Mouse (Mus musculus): ENCODE measurements around the gene Socs7. TPM values are rescaled to one million over a fixed set of nuclear protein-coding genes. Genes with fewer than 3 reads are reported as not detected.

Gene Socs7
- polyA plus RNA-seq, 1 experiment: 17.3 TPM

GRCm38 (mm10) chr11:97334400-97334799 lies 28.0 kb upstream of the Socs7 start:
- DNase-seq: no peak
- no peak overlapping the region for H3K4me3 ChIP-seq (ENCODE audit: control insufficient read depth, insufficient read depth, low read length)
- no peak for TF ChIP-seq CTCF (IDR thresholded peaks at IDR 0.05; ENCODE audit: borderline replicate concordance, control insufficient read depth, extremely low read depth, insufficient read depth, low read length, poor library complexity)
- no peak for TF ChIP-seq POLR2A (IDR thresholded peaks at IDR 0.05; ENCODE audit: control insufficient read depth, extremely low read depth, insufficient read depth, low read length, poor library complexity)
- 97% methylated on average over 9 of the region's 9 CpGs for WGBS
- no peak overlapping the region for H3K27ac ChIP-seq (ENCODE audit: control insufficient read depth, insufficient read depth, low read length)
- peaks cover 18% of the 10 kb centered on the region for H3K4me1 ChIP-seq (replicated peaks; ENCODE audit: control insufficient read depth, insufficient read depth, low read length)
- H3K36me3 ChIP-seq (ENCODE audit: control insufficient read depth, insufficient read depth, low read length): no peaks in the 10 kb centered on the region; the same call in 1 of the 2 replicates
- no peaks in the 10 kb centered on the region for H3K27me3 ChIP-seq (ENCODE audit: control insufficient read depth, insufficient read depth, low read length)

DNA sequence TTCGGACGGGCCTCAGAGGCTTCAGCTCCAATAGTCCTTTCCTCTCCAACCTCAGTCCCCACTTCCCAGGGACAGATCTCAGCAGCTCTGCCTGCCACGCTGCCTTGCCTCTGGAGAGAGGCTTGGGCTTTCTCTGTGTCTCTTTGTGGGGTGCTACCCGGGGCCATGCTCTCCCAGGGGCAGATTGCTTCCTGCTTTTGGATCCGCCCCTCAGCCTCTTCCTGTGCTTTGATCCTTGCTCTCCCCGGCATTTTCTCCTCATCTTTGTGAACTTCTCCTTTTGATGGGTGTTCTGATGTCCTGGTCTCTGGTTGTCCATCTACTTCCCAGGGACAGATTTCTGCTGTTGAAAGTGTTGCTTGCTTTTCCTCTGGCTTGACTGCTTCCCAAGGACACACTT lies 26.1 kb upstream of the Socs7 start:
- H3K36me3 ChIP-seq (ENCODE audit: control insufficient read depth, insufficient read depth, low read length): no peaks in the 10 kb centered on the region
- no peak for DNase-seq
- WGBS: 21% methylated on average over 6 of the region's 6 CpGs
- TF ChIP-seq POLR2A (IDR thresholded peaks at IDR 0.05; ENCODE audit: control insufficient read depth, extremely low read depth, insufficient read depth, low read length, poor library complexity) (no peak), CTCF (IDR thresholded peaks at IDR 0.05; ENCODE audit: borderline replicate concordance, control insufficient read depth, extremely low read depth, insufficient read depth, low read length, poor library complexity) (no peak)
- H3K27me3 ChIP-seq (ENCODE audit: control insufficient read depth, insufficient read depth, low read length): no peaks in the 10 kb centered on the region
- H3K4me3 ChIP-seq (ENCODE audit: control insufficient read depth, insufficient read depth, low read length): no peak overlapping the region
- H3K27ac ChIP-seq (ENCODE audit: control insufficient read depth, insufficient read depth, low read length): no peak overlapping the region
- H3K4me1 ChIP-seq (replicated peaks; ENCODE audit: control insufficient read depth, insufficient read depth, low read length): peaks cover 18% of the 10 kb centered on the region

DNA sequence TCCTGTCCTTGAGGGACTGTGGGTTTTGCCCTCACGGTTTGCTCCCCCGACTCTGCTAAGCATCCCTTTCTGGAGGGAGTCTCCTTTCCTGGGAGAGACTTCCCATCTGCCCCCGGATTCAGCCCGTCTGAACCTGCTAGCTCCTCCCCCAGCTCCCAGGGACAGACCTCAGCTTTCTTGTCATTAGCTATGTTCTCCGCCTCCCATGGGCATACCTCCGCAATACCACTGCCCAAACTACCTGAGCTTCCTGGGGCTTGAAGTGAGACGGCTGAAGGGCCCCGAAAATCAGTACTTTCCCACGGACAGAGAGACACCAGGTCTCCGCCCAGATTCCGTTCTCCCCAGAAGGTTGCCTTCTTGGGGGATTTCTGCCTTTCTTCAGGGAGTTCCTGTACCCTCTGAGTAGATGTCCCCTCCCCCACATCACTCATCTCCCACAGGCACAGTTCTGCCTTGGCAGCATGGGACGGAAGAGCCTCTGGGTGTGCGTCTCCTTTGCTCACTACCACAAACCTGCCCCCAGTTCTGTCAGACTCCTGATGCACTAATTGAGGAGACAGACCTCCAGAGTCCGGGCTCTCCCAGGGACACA lies 25.5 kb upstream of the Socs7 start:
- DNase-seq: no peak
- Histone ChIP-seq H3K4me1 (replicated peaks; ENCODE audit: control insufficient read depth, insufficient read depth, low read length) (peaks cover 18% of the 10 kb centered on the region), H3K36me3 (ENCODE audit: control insufficient read depth, insufficient read depth, low read length) (no peaks in the 10 kb centered on the region), H3K4me3 (ENCODE audit: control insufficient read depth, insufficient read depth, low read length) (no peak overlapping the region), H3K27me3 (ENCODE audit: control insufficient read depth, insufficient read depth, low read length) (no peaks in the 10 kb centered on the region), H3K27ac (ENCODE audit: control insufficient read depth, insufficient read depth, low read length) (no peak overlapping the region)
- WGBS: 84% methylated on average over 14 of the region's 14 CpGs
- TF ChIP-seq CTCF (IDR thresholded peaks at IDR 0.05; ENCODE audit: borderline replicate concordance, control insufficient read depth, extremely low read depth, insufficient read depth, low read length, poor library complexity): no peak
- no peak for TF ChIP-seq POLR2A (IDR thresholded peaks at IDR 0.05; ENCODE audit: control insufficient read depth, extremely low read depth, insufficient read depth, low read length, poor library complexity)

- H3K4me1 ChIP-seq (replicated peaks; ENCODE audit: control insufficient read depth, insufficient read depth, low read length): peaks cover 18% of the 10 kb centered on the region
- no peaks in the 10 kb centered on the region for H3K27me3 ChIP-seq (ENCODE audit: control insufficient read depth, insufficient read depth, low read length)
- 94% methylated on average over 12 of the region's 12 CpGs for WGBS
- H3K4me3 ChIP-seq (ENCODE audit: control insufficient read depth, insufficient read depth, low read length): no peak overlapping the region
- no peak for DNase-seq
- H3K27ac ChIP-seq (ENCODE audit: control insufficient read depth, insufficient read depth, low read length): no peak overlapping the region
- no peaks in the 10 kb centered on the region for H3K36me3 ChIP-seq (ENCODE audit: control insufficient read depth, insufficient read depth, low read length)
- no peak for TF ChIP-seq CTCF (IDR thresholded peaks at IDR 0.05; ENCODE audit: borderline replicate concordance, control insufficient read depth, extremely low read depth, insufficient read depth, low read length, poor library complexity)
- no peak for TF ChIP-seq POLR2A (IDR thresholded peaks at IDR 0.05; ENCODE audit: control insufficient read depth, extremely low read depth, insufficient read depth, low read length, poor library complexity)
Observed at GRCm38 (mm10) chr11:97337363-97337762, 25.0 kb upstream of the Socs7 start.

GRCm38 (mm10) chr11:97338302-97338976 lies 23.9 kb upstream of the Socs7 start:
- Histone ChIP-seq H3K27me3 (ENCODE audit: control insufficient read depth, insufficient read depth, low read length) (no peaks in the 10 kb centered on the region), H3K4me1 (replicated peaks; ENCODE audit: control insufficient read depth, insufficient read depth, low read length) (peaks cover 25% of the 10 kb centered on the region), H3K4me3 (ENCODE audit: control insufficient read depth, insufficient read depth, low read length) (no peak overlapping the region), H3K27ac (ENCODE audit: control insufficient read depth, insufficient read depth, low read length) (no peak overlapping the region), H3K36me3 (ENCODE audit: control insufficient read depth, insufficient read depth, low read length) (no peaks in the 10 kb centered on the region)
- TF ChIP-seq CTCF (IDR thresholded peaks at IDR 0.05; ENCODE audit: borderline replicate concordance, control insufficient read depth, extremely low read depth, insufficient read depth, low read length, poor library complexity) (no peak), POLR2A (IDR thresholded peaks at IDR 0.05; ENCODE audit: control insufficient read depth, extremely low read depth, insufficient read depth, low read length, poor library complexity) (no peak)
- no peak for DNase-seq
- WGBS: 85% methylated on average over 20 of the region's 21 CpGs

- TF ChIP-seq POLR2A (IDR thresholded peaks at IDR 0.05; ENCODE audit: control insufficient read depth, extremely low read depth, insufficient read depth, low read length, poor library complexity) (no peak), CTCF (IDR thresholded peaks at IDR 0.05; ENCODE audit: borderline replicate concordance, control insufficient read depth, extremely low read depth, insufficient read depth, low read length, poor library complexity) (no peak)
- DNase-seq: no peak
- H3K27me3 ChIP-seq (ENCODE audit: control insufficient read depth, insufficient read depth, low read length): no peaks in the 10 kb centered on the region
- peaks cover 30% of the 10 kb centered on the region for H3K4me1 ChIP-seq (replicated peaks; ENCODE audit: control insufficient read depth, insufficient read depth, low read length)
- 84% methylated on average over 17 of the region's 17 CpGs for WGBS
- H3K4me3 ChIP-seq (ENCODE audit: control insufficient read depth, insufficient read depth, low read length): no peak overlapping the region
- H3K27ac ChIP-seq (ENCODE audit: control insufficient read depth, insufficient read depth, low read length): no peak overlapping the region
- H3K36me3 ChIP-seq (ENCODE audit: control insufficient read depth, insufficient read depth, low read length): no peaks in the 10 kb centered on the region
Observed at GRCm38 (mm10) chr11:97338977-97339315, 23.4 kb upstream of the Socs7 start.
